Mouse (Mus musculus) forebrain, postnatal 0 days (tissue): Measurements from ENCODE around the gene C130074G19Rik. TPM values are rescaled to one million over a fixed set of nuclear protein-coding genes. Genes with fewer than 3 reads are reported as not detected.

Experiments
- ATAC-seq: fragments of 200-750 bp; cut with Nextera tagmentation; 2 replicates; pipeline ENCODE4 v1.8.0; 2017; ENCODE audit warnings: mild to moderate bottlenecking, moderate library complexity
- DNase-seq: peaks from one replicate; pipeline ENCODE4 v3.0.0-alpha.2; 2015
- H3K27ac ChIP-seq: fragments of 300-500 bp; sonication (generic); 2 replicates; pipeline ENCODE4 v1.5.1; 2014; ENCODE audit warnings: low read depth, mild to moderate bottlenecking, antibody characterized with exemption, low read length, moderate library complexity, mixed read lengths
- H3K27me3 ChIP-seq: fragments of 300-500 bp; sonication (generic); 2 replicates; pipeline ENCODE4 v1.6.1; 2014; ENCODE audit warnings: mild to moderate bottlenecking, low read length, mixed read lengths; ENCODE audit not compliant: insufficient read depth
- H3K36me3 ChIP-seq: fragments of 300-500 bp; sonication (generic); 2 replicates; pipeline ENCODE4 v1.6.1; 2014; ENCODE audit warnings: mild to moderate bottlenecking, moderate library complexity; ENCODE audit not compliant: insufficient read depth
- H3K4me1 ChIP-seq: fragments of 300-500 bp; sonication (generic); 2 replicates; pipeline ENCODE4 v1.6.1; 2014; ENCODE audit warnings: antibody characterized with exemption; ENCODE audit not compliant: insufficient read depth
- H3K4me2 ChIP-seq: fragments of 300-500 bp; sonication (generic); 2 replicates; pipeline ENCODE4 v1.6.1; 2014; ENCODE audit warnings: low read depth, mild to moderate bottlenecking, moderate library complexity
- H3K4me3 ChIP-seq: fragments of 300-500 bp; sonication (generic); 2 replicates; pipeline ENCODE4 v1.5.1; 2014; ENCODE audit warnings: low read depth, low read length, mixed read lengths
- H3K9ac ChIP-seq: fragments of 300-500 bp; sonication (generic); 2 replicates; pipeline ENCODE4 v1.6.1; 2014; ENCODE audit warnings: mild to moderate bottlenecking
- H3K9me3 ChIP-seq: fragments of 300-500 bp; sonication (generic); 2 replicates; pipeline ENCODE4 v1.6.1; 2016; ENCODE audit warnings: low read length
- CTCF ChIP-seq: sonication (generic); IDR thresholded peaks from 2 replicates; pipeline ENCODE4 v1.5.1; 2016; ENCODE audit warnings: antibody characterized with exemption, control low read depth, low read depth
- WGBS: fragments of 180-500 bp; shearing (Covaris S2); extraction: QIAGEN DNeasy Blood & Tissue Kit; methylation state at CpG from one replicate; pipeline ENCODE4 v1.1.7; 2014; 5-methylcytosine and 5-hydroxymethylcytosine counted together
- polyA plus RNA-seq: library from polyadenylated mRNA; unstranded; fragments of >200 nt; fragmentation: Nextera tagmentation; extraction: Ambion mirVana; gene quantifications from 2 replicates; pipeline ENCODE4 v1.2.1, GENCODE M21; 2015
- total RNA-seq: library from RNA; depleted of rRNA; stranded (reverse); fragments of >200 nt; gene quantifications from 2 replicates; pipeline ENCODE4 v1.2.3, GENCODE M21; 2014

Gene C130074G19Rik
- total and polyA plus RNA-seq, 2 experiments from 2014 or later = 0.94 to 10.7 TPM

GRCm38 (mm10) chr1:184918227-184918888 lies 35.3 kb upstream of the C130074G19Rik start:
- 63% methylated on average over 5 of the region's 5 CpGs for WGBS
- DNase-seq = peak; percentile 38
- Histone ChIP-seq H3K9me3 (no peaks in the 10 kb centered on the region), H3K4me1 (no peaks in the 10 kb centered on the region), H3K4me3 (no peak overlapping the region), H3K4me2 (no peak overlapping the region), H3K9ac (no peak overlapping the region), H3K36me3 (peaks cover 59% of the 10 kb centered on the region), H3K27me3 (no peaks in the 10 kb centered on the region), H3K27ac (no peak overlapping the region)
- ATAC-seq = no peak
- peak; percentile 70 for TF ChIP-seq CTCF

- peaks cover 77% of the 10 kb centered on the region for H3K36me3 ChIP-seq
- H3K4me3 ChIP-seq = no peak overlapping the region
- no peak for DNase-seq
- no peaks in the 10 kb centered on the region for H3K4me1 ChIP-seq
- no peak overlapping the region for H3K9ac ChIP-seq
- no peak overlapping the region for H3K27ac ChIP-seq
- ATAC-seq = no peak
- no peaks in the 10 kb centered on the region for H3K9me3 ChIP-seq
- H3K4me2 ChIP-seq = no peak overlapping the region
- H3K27me3 ChIP-seq = no peaks in the 10 kb centered on the region
- 93% methylated on average over 18 of the region's 18 CpGs for WGBS
- no peak for TF ChIP-seq CTCF
Observed at GRCm38 (mm10) chr1:184912336-184912735, 29.3 kb upstream of the C130074G19Rik start.

GRCm38 (mm10) chr1:184911861-184912260 lies 28.8 kb upstream of the C130074G19Rik start:
- no peaks in the 10 kb centered on the region for H3K4me1 ChIP-seq
- ATAC-seq (peak; percentile 76), DNase-seq (no peak)
- no peak overlapping the region for H3K4me3 ChIP-seq
- no peak overlapping the region for H3K27ac ChIP-seq
- peaks cover 75% of the 10 kb centered on the region for H3K36me3 ChIP-seq
- no peak overlapping the region for H3K4me2 ChIP-seq
- WGBS = 46% methylated on average over 6 of the region's 6 CpGs
- no peaks in the 10 kb centered on the region for H3K9me3 ChIP-seq
- no peaks in the 10 kb centered on the region for H3K27me3 ChIP-seq
- no peak for TF ChIP-seq CTCF
- no peak overlapping the region for H3K9ac ChIP-seq

- TF ChIP-seq CTCF = no peak
- H3K36me3 ChIP-seq = peaks cover 75% of the 10 kb centered on the region
- 77% methylated on average over 9 of the region's 9 CpGs for WGBS
Observed at GRCm38 (mm10) chr1:184908558-184908957, 25.5 kb upstream of the C130074G19Rik start.

GRCm38 (mm10) chr1:184905904-184906745 lies 23.1 kb upstream of the C130074G19Rik start:
- 32% methylated on average over 12 of the region's 12 CpGs for WGBS
- Histone ChIP-seq H3K27ac (peak overlapping the region; percentile 45; the same call in 1 of the 2 replicates), H3K9ac (no peak overlapping the region)

More at GRCm38 (mm10) chr1:184908558-184908957, 25.5 kb upstream of the C130074G19Rik start:
- Histone ChIP-seq H3K27ac (no peak overlapping the region), H3K27me3 (no peaks in the 10 kb centered on the region), H3K4me1 (peaks cover 8% of the 10 kb centered on the region; the same call in 1 of the 2 replicates), H3K4me3 (no peak overlapping the region), H3K9ac (no peak overlapping the region), H3K4me2 (no peak overlapping the region), H3K9me3 (no peaks in the 10 kb centered on the region)
- DNase-seq (no peak), ATAC-seq (no peak)

GRCm38 (mm10) chr1:184905371-184905770 lies 22.4 kb upstream of the C130074G19Rik start:
- Histone ChIP-seq H3K9me3 (no peaks in the 10 kb centered on the region), H3K4me3 (no peak overlapping the region), H3K27ac (peak overlapping the region; percentile 30; the same call in 1 of the 2 replicates), H3K27me3 (no peaks in the 10 kb centered on the region), H3K4me1 (peaks cover 8% of the 10 kb centered on the region; the same call in 1 of the 2 replicates), H3K4me2 (no peak overlapping the region), H3K9ac (no peak overlapping the region), H3K36me3 (peaks cover 62% of the 10 kb centered on the region)
- TF ChIP-seq CTCF = no peak
- DNase-seq (peak; percentile 82), ATAC-seq (peak; percentile 91)
- WGBS = 31% methylated on average over 19 of the region's 19 CpGs

More at GRCm38 (mm10) chr1:184905904-184906745, 23.1 kb upstream of the C130074G19Rik start:
- peaks cover 62% of the 10 kb centered on the region for H3K36me3 ChIP-seq
- H3K4me1 ChIP-seq = peaks cover 8% of the 10 kb centered on the region; the same call in 1 of the 2 replicates
- H3K27me3 ChIP-seq = no peaks in the 10 kb centered on the region
- no peak for TF ChIP-seq CTCF
- DNase-seq (peak; percentile 63), ATAC-seq (peak; percentile 79)
- H3K9me3 ChIP-seq = no peaks in the 10 kb centered on the region
- no peak overlapping the region for H3K4me3 ChIP-seq
- no peak overlapping the region for H3K4me2 ChIP-seq
